Mouse (Mus musculus) c-Kit-positive CD71-negative TER-119-negative erythroid progenitor cells, embryonic 14.5 days (primary cell): ENCODE measurements around the gene Chil4.

Source experiments
- DNase-seq: peaks from one replicate; pipeline ENCODE4 v3.0.0-alpha.2; 2013; ENCODE audit warnings: low read depth

The Chil4 gene

GRCm38 (mm10) chr3:106167464-106167863 is 51.8 kb downstream of the Chil4 start, which contains the start of gene Chil3:
Gene Chil3 (minus strand): TSS chr3:106167564.
- no peak for DNase-seq

- no peak for DNase-seq
These were observed 64.9 kb downstream of the Chil4 start for GRCm38 (mm10) chr3:106154413-106154812.
